Mouse (Mus musculus): ENCODE data around the gene Il1rapl2. TPM values are rescaled to one million over a fixed set of nuclear protein-coding genes. Genes with fewer than 3 reads are reported as not detected.
"Not testable (repeated sequence)": the region's sequence is repeated elsewhere in the genome, so short reads cannot be mapped to it uniquely, and the experiment has no call there.

The Il1rapl2 gene
- polyA plus RNA-seq, 1 experiment: not detected

- no peak overlapping the region for H3K4me3 ChIP-seq (ENCODE audit: low read depth, low read length)
- H3K27me3 ChIP-seq (ENCODE audit: control insufficient read depth, insufficient read depth, low read length, poor library complexity, severe bottlenecking): no peaks in the 10 kb centered on the region
- no peak overlapping the region for H3K27ac ChIP-seq (ENCODE audit: insufficient read depth, low read length)
- no peak overlapping the region for H3K9ac ChIP-seq (ENCODE audit: low read depth, poor library complexity, severe bottlenecking)
- no peaks in the 10 kb centered on the region for H3K4me1 ChIP-seq (ENCODE audit: control insufficient read depth, insufficient read depth, low read length)
- no peaks in the 10 kb centered on the region for H3K9me3 ChIP-seq (replicated peaks; ENCODE audit: control insufficient read depth, insufficient read depth, low read length, poor library complexity, severe bottlenecking)
- no peak for TF ChIP-seq CTCF (IDR thresholded peaks at IDR 0.05; ENCODE audit: low read depth, low read length)
- no peak for TF ChIP-seq EP300 (IDR thresholded peaks at IDR 0.05; ENCODE audit: insufficient read depth, low read depth, low read length)
- no peak for TF ChIP-seq POLR2A (IDR thresholded peaks at IDR 0.05; ENCODE audit: insufficient read depth, low read length)
- no peaks in the 10 kb centered on the region for H3K36me3 ChIP-seq (ENCODE audit: control insufficient read depth, insufficient read depth, low read length, poor library complexity, severe bottlenecking)
Observed at GRCm38 (mm10) chrX:138043113-138043512, 472.7 kb downstream of the Il1rapl2 start.

- TF ChIP-seq CTCF (IDR thresholded peaks at IDR 0.05; ENCODE audit: low read depth, low read length): no peak
- no peak for TF ChIP-seq POLR2A (IDR thresholded peaks at IDR 0.05; ENCODE audit: insufficient read depth, low read length)
- no peak for TF ChIP-seq EP300 (IDR thresholded peaks at IDR 0.05; ENCODE audit: insufficient read depth, low read depth, low read length)
- H3K4me1 ChIP-seq (ENCODE audit: control insufficient read depth, insufficient read depth, low read length): no peaks in the 10 kb centered on the region
- no peak overlapping the region for H3K4me3 ChIP-seq (ENCODE audit: low read depth, low read length)
- H3K27ac ChIP-seq (ENCODE audit: insufficient read depth, low read length): no peak overlapping the region
- H3K9me3 ChIP-seq (replicated peaks; ENCODE audit: control insufficient read depth, insufficient read depth, low read length, poor library complexity, severe bottlenecking): no peaks in the 10 kb centered on the region
- no peak overlapping the region for H3K9ac ChIP-seq (ENCODE audit: low read depth, poor library complexity, severe bottlenecking)
- no peaks in the 10 kb centered on the region for H3K27me3 ChIP-seq (ENCODE audit: control insufficient read depth, insufficient read depth, low read length, poor library complexity, severe bottlenecking)
- H3K36me3 ChIP-seq (ENCODE audit: control insufficient read depth, insufficient read depth, low read length, poor library complexity, severe bottlenecking): no peaks in the 10 kb centered on the region
Observed at GRCm38 (mm10) chrX:138103954-138104353, 533.5 kb downstream of the Il1rapl2 start.

GRCm38 (mm10) chrX:138104668-138105067 is 534.3 kb downstream of the Il1rapl2 start:
- no peak for TF ChIP-seq EP300 (IDR thresholded peaks at IDR 0.05; ENCODE audit: insufficient read depth, low read depth, low read length)
- TF ChIP-seq POLR2A (IDR thresholded peaks at IDR 0.05; ENCODE audit: insufficient read depth, low read length): no peak
- no peak for TF ChIP-seq CTCF (IDR thresholded peaks at IDR 0.05; ENCODE audit: low read depth, low read length)
- Histone ChIP-seq H3K27ac (ENCODE audit: insufficient read depth, low read length) (no peak overlapping the region), H3K9me3 (replicated peaks; ENCODE audit: control insufficient read depth, insufficient read depth, low read length, poor library complexity, severe bottlenecking) (no peaks in the 10 kb centered on the region), H3K36me3 (ENCODE audit: control insufficient read depth, insufficient read depth, low read length, poor library complexity, severe bottlenecking) (no peaks in the 10 kb centered on the region), H3K4me3 (ENCODE audit: low read depth, low read length) (no peak overlapping the region), H3K4me1 (ENCODE audit: control insufficient read depth, insufficient read depth, low read length) (no peaks in the 10 kb centered on the region), H3K27me3 (ENCODE audit: control insufficient read depth, insufficient read depth, low read length, poor library complexity, severe bottlenecking) (no peaks in the 10 kb centered on the region), H3K9ac (ENCODE audit: low read depth, poor library complexity, severe bottlenecking) (no peak overlapping the region)

GRCm38 (mm10) chrX:138170146-138170545 is 599.7 kb downstream of the Il1rapl2 start:
- no peak for TF ChIP-seq CTCF (IDR thresholded peaks at IDR 0.05; ENCODE audit: low read depth, low read length)
- no peak for TF ChIP-seq EP300 (IDR thresholded peaks at IDR 0.05; ENCODE audit: insufficient read depth, low read depth, low read length)
- no peak for TF ChIP-seq POLR2A (IDR thresholded peaks at IDR 0.05; ENCODE audit: insufficient read depth, low read length)
- no peaks in the 10 kb centered on the region for H3K36me3 ChIP-seq (ENCODE audit: control insufficient read depth, insufficient read depth, low read length, poor library complexity, severe bottlenecking)

GRCm38 (mm10) chrX:138209480-138209879 is 639.1 kb downstream of the Il1rapl2 start, which contains the start of gene Tex13a:
TSS of gene Tex13a (minus strand) at chrX:138209580.
- no peaks in the 10 kb centered on the region for H3K36me3 ChIP-seq (ENCODE audit: control insufficient read depth, insufficient read depth, low read length, poor library complexity, severe bottlenecking)
- no peaks in the 10 kb centered on the region for H3K9me3 ChIP-seq (replicated peaks; ENCODE audit: control insufficient read depth, insufficient read depth, low read length, poor library complexity, severe bottlenecking)
- H3K4me1 ChIP-seq (ENCODE audit: control insufficient read depth, insufficient read depth, low read length): no peaks in the 10 kb centered on the region
- no peak within 1 kb of the TSS for H3K27ac ChIP-seq (ENCODE audit: insufficient read depth, low read length)
- no peak within 1 kb of the TSS for H3K9ac ChIP-seq (ENCODE audit: low read depth, poor library complexity, severe bottlenecking)
- H3K4me3 ChIP-seq (ENCODE audit: low read depth, low read length): no peak within 1 kb of the TSS
- H3K27me3 ChIP-seq (ENCODE audit: control insufficient read depth, insufficient read depth, low read length, poor library complexity, severe bottlenecking): no peaks in the 10 kb centered on the region
- TF ChIP-seq CTCF (IDR thresholded peaks at IDR 0.05; ENCODE audit: low read depth, low read length) (no peak), POLR2A (IDR thresholded peaks at IDR 0.05; ENCODE audit: insufficient read depth, low read length) (no peak), EP300 (IDR thresholded peaks at IDR 0.05; ENCODE audit: insufficient read depth, low read depth, low read length) (no peak)

More at GRCm38 (mm10) chrX:138170146-138170545, 599.7 kb downstream of the Il1rapl2 start:
- Histone ChIP-seq H3K9ac (ENCODE audit: low read depth, poor library complexity, severe bottlenecking) (no peak overlapping the region), H3K27me3 (ENCODE audit: control insufficient read depth, insufficient read depth, low read length, poor library complexity, severe bottlenecking) (no peaks in the 10 kb centered on the region), H3K9me3 (replicated peaks; ENCODE audit: control insufficient read depth, insufficient read depth, low read length, poor library complexity, severe bottlenecking) (no peaks in the 10 kb centered on the region), H3K4me3 (ENCODE audit: low read depth, low read length) (no peak overlapping the region), H3K27ac (ENCODE audit: insufficient read depth, low read length) (no peak overlapping the region), H3K4me1 (ENCODE audit: control insufficient read depth, insufficient read depth, low read length) (no peaks in the 10 kb centered on the region)

- Histone ChIP-seq H3K9me3 (replicated peaks; ENCODE audit: control insufficient read depth, insufficient read depth, low read length, poor library complexity, severe bottlenecking) (no peaks in the 10 kb centered on the region), H3K4me3 (ENCODE audit: low read depth, low read length) (no peak overlapping the region), H3K27me3 (ENCODE audit: control insufficient read depth, insufficient read depth, low read length, poor library complexity, severe bottlenecking) (no peaks in the 10 kb centered on the region), H3K9ac (ENCODE audit: low read depth, poor library complexity, severe bottlenecking) (no peak overlapping the region), H3K4me1 (ENCODE audit: control insufficient read depth, insufficient read depth, low read length) (no peaks in the 10 kb centered on the region), H3K27ac (ENCODE audit: insufficient read depth, low read length) (no peak overlapping the region), H3K36me3 (ENCODE audit: control insufficient read depth, insufficient read depth, low read length, poor library complexity, severe bottlenecking) (no peaks in the 10 kb centered on the region)
- TF ChIP-seq EP300 (IDR thresholded peaks at IDR 0.05; ENCODE audit: insufficient read depth, low read depth, low read length): no peak
- TF ChIP-seq CTCF (IDR thresholded peaks at IDR 0.05; ENCODE audit: low read depth, low read length): no peak
- TF ChIP-seq POLR2A (IDR thresholded peaks at IDR 0.05; ENCODE audit: insufficient read depth, low read length): no peak
Observed at GRCm38 (mm10) chrX:138234626-138235025, 664.2 kb downstream of the Il1rapl2 start.

GRCm38 (mm10) chrX:138348736-138349135 is 778.3 kb downstream of the Il1rapl2 start:
- not testable (repeated sequence) for H3K9ac ChIP-seq (ENCODE audit: low read depth, poor library complexity, severe bottlenecking); H3K9me3 ChIP-seq (replicated peaks; ENCODE audit: control insufficient read depth, insufficient read depth, low read length, poor library complexity, severe bottlenecking); H3K4me1 ChIP-seq (ENCODE audit: control insufficient read depth, insufficient read depth, low read length); H3K27me3 ChIP-seq (ENCODE audit: control insufficient read depth, insufficient read depth, low read length, poor library complexity, severe bottlenecking); H3K4me3 ChIP-seq (ENCODE audit: low read depth, low read length); H3K36me3 ChIP-seq (ENCODE audit: control insufficient read depth, insufficient read depth, low read length, poor library complexity, severe bottlenecking); H3K27ac ChIP-seq (ENCODE audit: insufficient read depth, low read length)

All from ES-Bruce4 (cell line).